Mouse (Mus musculus) spleen, adult 2 months (tissue): ENCODE measurements around the gene Serinc2. TPM values are rescaled to one million over a fixed set of nuclear protein-coding genes. Genes with fewer than 3 reads are reported as not detected.

Experiments
- DNase-seq, 2 experiments: peaks; one replicate each; pipeline versions ENCODE4 v3.0.0 to v3.0.0-alpha.2; 2012 to 2021; ENCODE audit warnings: low spot score in 2 of 2, low read depth in 1 of 2
- H3K27ac ChIP-seq: fragments of 200-500 bp; 2 replicates; pipeline ENCODE4 v1.5.1; 2012; ENCODE audit warnings: low read length, inconsistent platforms; ENCODE audit not compliant: insufficient read depth
- H3K27me3 ChIP-seq: fragments of 200-500 bp; 2 replicates; pipeline ENCODE4 v1.6.1; 2012; ENCODE audit warnings: mild to moderate bottlenecking, moderate library complexity, low read length, inconsistent platforms; ENCODE audit not compliant: control insufficient read depth, insufficient read depth
- H3K36me3 ChIP-seq: fragments of 200-500 bp; 2 replicates; pipeline ENCODE4 v1.6.1; 2012; ENCODE audit warnings: mild to moderate bottlenecking, low read length, inconsistent platforms; ENCODE audit not compliant: control insufficient read depth, insufficient read depth
- H3K4me1 ChIP-seq: fragments of 200-500 bp; 2 replicates; pipeline ENCODE4 v1.6.1; 2011; ENCODE audit warnings: inconsistent platforms; ENCODE audit not compliant: control insufficient read depth, insufficient read depth, insufficient read length
- H3K4me3 ChIP-seq: fragments of 200-500 bp; 2 replicates; pipeline ENCODE4 v1.5.1; 2011; ENCODE audit warnings: mild to moderate bottlenecking, inconsistent platforms; ENCODE audit not compliant: insufficient read depth, insufficient read length; ENCODE audit errors: extremely low read depth
- CTCF ChIP-seq: fragments of 200-500 bp; IDR thresholded peaks from 2 replicates; pipeline ENCODE4 v1.5.1; 2011; ENCODE audit warnings: mild to moderate bottlenecking, inconsistent platforms; ENCODE audit not compliant: insufficient read depth, insufficient read length, insufficient replicate concordance; ENCODE audit errors: extremely low read depth
- POLR2A ChIP-seq: fragments of 200-500 bp; IDR thresholded peaks from 2 replicates; pipeline ENCODE4 v1.6.1; 2011; ENCODE audit warnings: low read depth, low read length, inconsistent platforms
- WGBS: fragments of 180-500 bp; shearing (Covaris S2); methylation state at CpG from one replicate; pipeline ENCODE4 v1.1.7; 2018; 5-methylcytosine and 5-hydroxymethylcytosine counted together
- polyA plus RNA-seq: library from polyadenylated mRNA; depleted of rRNA; stranded (reverse); fragments of >200 nt; gene quantifications from 2 replicates; pipeline ENCODE4 v1.2.3, GENCODE M21; 2012

Serinc2 gene
- polyA plus RNA-seq, 1 experiment: 0.85 TPM

GRCm38 (mm10) chr4:130289824-130290223, 10.8 kb upstream of the Serinc2 start:
- no peak for TF ChIP-seq POLR2A
- H3K27ac ChIP-seq: no peak overlapping the region
- 48% methylated on average over 3 of the region's 3 CpGs for WGBS
- DNase-seq: no peak
- no peaks in the 10 kb centered on the region for H3K27me3 ChIP-seq
- no peaks in the 10 kb centered on the region for H3K36me3 ChIP-seq
- H3K4me1 ChIP-seq: no peaks in the 10 kb centered on the region
- no peak overlapping the region for H3K4me3 ChIP-seq

- Histone ChIP-seq H3K4me3 (no peak overlapping the region), H3K27ac (no peak overlapping the region), H3K36me3 (no peaks in the 10 kb centered on the region), H3K4me1 (no peaks in the 10 kb centered on the region), H3K27me3 (no peaks in the 10 kb centered on the region)
- DNase-seq: no peak
- TF ChIP-seq CTCF (no peak), POLR2A (no peak)
- 39% methylated on average over 3 of the region's 3 CpGs for WGBS
Observed at GRCm38 (mm10) chr4:130286531-130286930, 7.5 kb upstream of the Serinc2 start.

GRCm38 (mm10) chr4:130283826-130284225, 4.8 kb upstream of the Serinc2 start:
- Histone ChIP-seq H3K36me3 (no peaks in the 10 kb centered on the region), H3K4me1 (no peaks in the 10 kb centered on the region), H3K27ac (no peak overlapping the region), H3K4me3 (no peak overlapping the region), H3K27me3 (no peaks in the 10 kb centered on the region)
- TF ChIP-seq POLR2A (no peak), CTCF (no peak)
- no peak for DNase-seq
- WGBS: 9% methylated on average over 9 of the region's 9 CpGs

- Histone ChIP-seq H3K36me3 (no peaks in the 10 kb centered on the region), H3K4me3 (no peak overlapping the region), H3K27me3 (no peaks in the 10 kb centered on the region), H3K4me1 (no peaks in the 10 kb centered on the region), H3K27ac (no peak overlapping the region)
- TF ChIP-seq CTCF: no peak
- TF ChIP-seq POLR2A: no peak
- DNase-seq: no peak
- WGBS: 73% methylated on average over 5 of the region's 5 CpGs
Observed at GRCm38 (mm10) chr4:130282856-130283255, 3.9 kb upstream of the Serinc2 start.

- DNase-seq: no peak
- peaks cover 12% of the 10 kb centered on the region; the same call in 1 of the 2 replicates for H3K27me3 ChIP-seq
- no peak for TF ChIP-seq CTCF
- no peak for TF ChIP-seq POLR2A
- H3K36me3 ChIP-seq: no peaks in the 10 kb centered on the region
- no peak overlapping the region for H3K4me3 ChIP-seq
- no peaks in the 10 kb centered on the region for H3K4me1 ChIP-seq
- no peak overlapping the region for H3K27ac ChIP-seq
- WGBS: 39% methylated on average over 7 of the region's 7 CpGs
Observed at GRCm38 (mm10) chr4:130276573-130277176, 2.3 kb downstream of the Serinc2 start.

GRCm38 (mm10) chr4:130275823-130276105, 3.2 kb downstream of the Serinc2 start:
- no peak for TF ChIP-seq CTCF
- TF ChIP-seq POLR2A: no peak
- peaks cover 12% of the 10 kb centered on the region; the same call in 1 of the 2 replicates for H3K27me3 ChIP-seq
- DNase-seq: no peak
- H3K27ac ChIP-seq: no peak overlapping the region
- no peaks in the 10 kb centered on the region for H3K36me3 ChIP-seq
- H3K4me3 ChIP-seq: no peak overlapping the region
- WGBS: 67% methylated on average over 5 of the region's 5 CpGs
- H3K4me1 ChIP-seq: no peaks in the 10 kb centered on the region

- Histone ChIP-seq H3K4me3 (no peak overlapping the region), H3K4me1 (no peaks in the 10 kb centered on the region), H3K27me3 (peaks cover 12% of the 10 kb centered on the region; the same call in 1 of the 2 replicates), H3K36me3 (no peaks in the 10 kb centered on the region), H3K27ac (no peak overlapping the region)
- TF ChIP-seq CTCF (no peak), POLR2A (no peak)
- 7% methylated on average over 62 of the region's 62 CpGs for WGBS
- DNase-seq: no peak
Observed at GRCm38 (mm10) chr4:130275016-130275822, 3.8 kb downstream of the Serinc2 start.
